Mouse (Mus musculus) mouse embryonic stem cell (cell line): ENCODE data around the gene Fgb.

Experiments
- in situ Hi-C, 2 experiments: fragments of 300-500 bp; cut with MboI; formaldehyde crosslinking; loops; 1 replicate in 1 of 2; 3 replicates in 1 of 2; pipeline ENCODE4 v1.14.3; 2019 to 2020; ENCODE audit warnings: low sequenced_read_pairs in 2 of 2, low pct_unique_long_range_greater_than_20kb in 1 of 2, mixed read lengths in 1 of 2; ENCODE audit not compliant: unreplicated experiment in 1 of 2

The Fgb gene

DNA sequence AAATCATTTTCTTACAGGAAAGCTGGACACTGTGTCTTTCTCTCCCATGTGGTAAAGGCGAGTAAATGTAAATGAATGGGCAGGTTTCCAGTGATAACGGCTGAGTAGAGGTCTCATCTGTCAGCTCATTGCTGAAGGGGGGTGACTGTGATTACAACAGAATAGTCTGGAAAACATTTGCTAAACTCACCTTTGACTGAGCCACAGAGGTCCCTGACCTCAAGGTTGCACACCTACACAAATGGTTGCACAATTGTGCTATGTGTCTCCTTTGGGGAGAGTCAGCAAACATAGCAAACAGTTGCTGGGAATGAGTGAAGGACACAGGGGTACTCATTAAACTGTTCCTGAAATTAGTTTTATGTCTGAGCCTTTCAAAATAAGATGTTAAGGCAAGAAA, 10.8 kb downstream of the Fgb start:
- in situ Hi-C loops: no loop called here

DNA sequence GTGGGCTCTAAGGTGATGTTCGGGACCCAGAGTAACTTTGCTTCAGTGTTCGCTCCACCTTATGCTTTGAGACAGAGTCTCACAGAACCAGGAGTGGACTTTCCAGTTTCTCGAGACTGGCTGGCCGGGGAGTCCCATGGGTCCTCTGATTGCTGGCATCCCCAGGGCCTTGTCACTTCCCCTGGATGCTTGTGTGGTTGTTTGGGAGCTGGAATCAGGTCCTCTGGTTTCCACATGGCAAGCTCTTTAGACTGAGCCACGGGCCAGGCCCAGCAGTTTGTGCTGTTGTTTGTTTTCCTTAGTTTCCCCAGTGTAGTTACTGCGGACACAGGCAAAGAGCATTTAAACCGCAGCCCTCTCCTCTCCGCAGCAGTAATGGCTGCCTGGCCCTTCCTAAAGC, 15.9 kb downstream of the Fgb start:
- in situ Hi-C loops: no loop called here

GRCm38 (mm10) chr3:83032746-83033308, 16.8 kb downstream of the Fgb start:
- in situ Hi-C loops: no loop called here

DNA sequence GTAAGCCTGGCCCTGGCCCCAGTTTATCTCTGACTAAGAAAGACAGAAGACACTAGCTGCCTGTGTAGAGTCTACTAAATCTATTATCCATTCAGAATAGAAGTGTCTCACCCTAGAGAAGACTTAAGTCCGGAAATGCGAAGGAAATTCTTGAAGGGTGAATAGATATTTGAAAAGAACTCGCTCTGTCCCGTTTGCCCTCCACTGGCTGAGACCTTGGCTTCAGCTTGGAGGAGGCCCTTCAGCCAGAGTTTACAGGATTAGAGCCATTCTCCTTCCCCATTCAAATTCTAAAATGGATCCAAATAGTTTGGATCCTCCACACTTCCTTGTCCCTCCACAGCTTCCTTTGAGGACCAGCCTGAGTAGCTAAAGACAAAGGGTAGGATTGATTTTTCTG, 19.3 kb downstream of the Fgb start:
- in situ Hi-C loops: no loop called here

DNA sequence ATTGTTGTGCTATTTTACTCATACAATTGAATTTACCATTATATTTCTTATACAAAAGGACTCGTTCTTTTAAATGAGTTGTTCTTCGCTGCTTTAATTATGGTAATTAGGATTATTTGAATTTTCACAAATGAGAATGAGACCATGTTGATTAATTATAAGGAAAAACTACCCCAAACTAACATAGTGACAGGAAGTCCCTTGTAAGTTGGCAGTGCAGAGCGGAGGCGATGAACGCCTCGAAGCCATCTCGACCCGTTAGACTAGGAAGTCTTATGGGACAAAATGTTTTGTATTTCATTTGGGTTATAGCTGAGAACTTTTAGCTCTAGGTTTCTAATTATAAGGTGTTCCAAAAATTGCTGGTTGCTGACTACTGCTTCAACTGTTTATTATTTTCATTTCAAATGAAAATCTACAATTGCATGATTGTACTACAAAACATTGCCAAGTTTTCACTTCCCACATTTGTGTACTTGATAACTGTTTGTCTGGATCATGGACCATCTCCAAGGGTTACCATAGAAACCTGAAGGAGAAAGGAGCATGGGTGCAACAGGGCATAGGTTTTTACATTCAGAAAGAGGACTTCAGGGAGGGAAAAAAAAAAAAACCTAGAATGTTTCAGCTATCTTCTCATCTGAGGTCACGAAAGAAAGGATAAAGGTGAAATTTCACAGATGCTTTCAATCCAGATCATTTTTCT, 22.0 kb downstream of the Fgb start:
- in situ Hi-C loops: no loop called here

DNA sequence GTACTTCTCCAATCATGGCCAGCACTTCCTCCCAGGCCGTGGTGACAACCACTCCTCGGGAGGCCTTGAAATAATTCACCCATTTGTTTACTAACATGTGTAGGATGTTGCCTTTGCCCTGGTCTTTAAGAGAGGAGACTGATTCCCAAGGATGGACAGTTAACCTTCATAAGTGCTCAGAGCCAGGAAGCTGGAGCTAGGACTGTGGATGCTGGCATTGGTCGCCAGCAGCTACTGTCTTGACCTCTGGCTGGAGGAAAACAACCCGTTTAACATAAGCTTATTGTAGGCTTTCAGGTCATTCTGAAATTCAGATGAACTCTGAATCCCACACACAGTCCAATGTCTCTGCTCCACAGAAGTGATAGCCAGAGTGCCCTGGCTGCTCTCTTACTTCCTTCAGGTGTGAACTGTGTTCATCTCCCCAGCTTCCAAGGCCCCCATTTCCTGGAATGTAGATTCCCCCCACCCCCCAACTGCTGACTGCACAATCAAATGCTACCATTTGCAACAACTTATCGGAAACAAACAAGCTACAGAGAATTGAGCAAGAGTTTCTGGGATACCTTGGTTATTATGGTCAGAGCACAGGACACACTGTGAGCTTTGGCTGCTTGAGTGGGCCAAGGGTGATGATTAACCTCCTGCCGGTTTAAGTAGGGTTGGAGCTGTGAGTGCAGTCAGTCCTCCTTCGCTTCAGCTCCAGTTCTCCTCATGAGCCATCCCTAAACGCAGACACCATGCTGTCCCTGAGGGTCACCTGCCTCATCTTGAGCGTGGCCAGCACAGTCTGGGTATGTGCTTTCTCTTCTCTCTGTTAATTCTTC, 24.0 kb downstream of the Fgb start, which contains the start of gene Fga:
TSS of gene Fga (plus strand) at position 602 of the 827 bp plus-strand sequence.
- in situ Hi-C loops: no loop called here

- in situ Hi-C loops: no loop called here
Observed at GRCm38 (mm10) chr3:83025036-83025435, 24.6 kb downstream of the Fgb start.

DNA sequence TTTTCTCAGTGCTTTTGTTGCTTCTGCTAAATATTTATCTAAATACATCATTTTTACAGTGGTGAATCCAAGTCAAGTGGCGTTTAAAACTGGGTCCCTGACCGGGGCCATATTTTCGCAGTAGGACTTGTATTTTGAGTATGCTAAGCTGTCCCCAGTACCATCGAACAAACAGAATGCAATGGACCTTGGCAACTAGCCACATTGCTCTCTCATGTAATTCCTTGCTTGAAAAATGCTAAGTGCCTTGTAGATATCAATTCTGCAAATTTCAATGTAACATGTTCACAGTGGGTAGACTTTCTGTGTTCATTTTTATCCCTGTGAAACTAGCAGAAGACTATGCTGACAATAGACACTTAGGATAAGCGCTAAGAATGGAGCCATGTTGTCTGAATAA, 28.5 kb downstream of the Fgb start:
- in situ Hi-C loops: loop anchor here in 1 of 2 experiments (25.0 kb wide), 1 partner anchor 241 kb away; no protein-coding TSS in a partner anchor

- in situ Hi-C loops: loop anchor here in 1 of 2 experiments (25.0 kb wide), 1 partner anchor 242 kb away; no protein-coding TSS in a partner anchor
Observed at GRCm38 (mm10) chr3:83020387-83020786, 29.3 kb downstream of the Fgb start.

DNA sequence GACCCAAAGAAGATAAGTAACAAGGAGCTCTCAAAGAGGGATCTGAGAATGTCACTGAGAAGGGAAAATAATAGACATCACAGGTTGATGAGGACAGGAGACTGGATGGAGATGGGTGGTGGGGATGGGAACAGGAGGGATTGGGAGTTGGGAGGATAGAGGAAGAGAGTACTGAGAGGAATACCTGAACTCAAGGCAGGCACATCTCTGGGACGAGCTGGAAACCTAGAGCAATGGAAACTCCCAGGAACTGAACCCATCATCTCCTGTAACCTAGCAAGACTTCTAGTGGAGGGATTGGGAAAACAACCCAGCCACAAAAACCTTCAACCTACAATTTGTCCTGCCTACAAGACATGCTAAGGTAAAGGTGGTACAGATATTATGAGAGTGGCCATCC, 33.4 kb downstream of the Fgb start:
- in situ Hi-C loops: loop anchor here in 1 of 2 experiments (25.0 kb wide), 1 partner anchor 246 kb away; no protein-coding TSS in a partner anchor

DNA sequence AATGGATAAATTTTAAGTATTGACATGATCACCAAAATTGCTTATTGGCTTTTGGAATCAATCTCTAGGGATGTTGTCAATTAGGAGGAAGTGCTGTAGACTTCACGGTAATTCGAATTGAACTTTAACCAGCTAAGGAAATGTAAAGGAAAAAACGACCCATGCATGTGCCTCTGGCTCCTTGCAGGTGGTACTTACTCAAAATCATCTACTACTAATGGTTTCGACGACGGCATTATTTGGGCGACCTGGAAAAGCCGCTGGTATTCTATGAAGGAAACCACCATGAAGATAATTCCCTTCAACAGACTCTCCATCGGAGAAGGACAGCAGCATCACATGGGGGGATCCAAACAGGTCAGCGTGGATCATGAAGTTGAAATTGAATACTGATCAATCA, 35.7 kb downstream of the Fgb start:
- in situ Hi-C loops: loop anchor here in 1 of 2 experiments (25.0 kb wide), 1 partner anchor 248 kb away; no protein-coding TSS in a partner anchor

DNA sequence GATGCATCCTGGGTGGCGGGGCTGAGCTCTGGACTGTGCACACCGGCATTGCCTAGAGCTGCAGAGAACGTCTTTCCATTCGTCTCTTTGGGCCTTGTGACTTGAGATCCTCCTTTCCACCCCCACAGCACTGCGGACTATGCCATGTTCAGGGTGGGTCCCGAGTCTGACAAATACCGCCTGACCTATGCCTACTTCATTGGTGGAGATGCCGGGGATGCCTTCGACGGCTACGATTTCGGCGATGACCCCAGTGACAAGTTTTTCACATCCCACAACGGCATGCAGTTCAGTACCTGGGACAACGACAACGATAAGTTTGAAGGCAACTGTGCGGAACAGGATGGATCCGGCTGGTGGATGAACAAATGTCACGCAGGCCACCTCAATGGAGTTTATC, 37.0 kb downstream of the Fgb start:
- in situ Hi-C loops: loop anchor here in 1 of 2 experiments (25.0 kb wide), 1 partner anchor 250 kb away; no protein-coding TSS in a partner anchor

- in situ Hi-C loops: loop anchor here in 1 of 2 experiments (25.0 kb wide), 1 partner anchor 251 kb away; no protein-coding TSS in a partner anchor
Observed at GRCm38 (mm10) chr3:83011565-83011964, 38.1 kb downstream of the Fgb start.

- in situ Hi-C loops: loop anchor here in 1 of 2 experiments (25.0 kb wide), 1 partner anchor 251 kb away; no protein-coding TSS in a partner anchor
Observed at GRCm38 (mm10) chr3:83011136-83011535, 38.5 kb downstream of the Fgb start.

DNA sequence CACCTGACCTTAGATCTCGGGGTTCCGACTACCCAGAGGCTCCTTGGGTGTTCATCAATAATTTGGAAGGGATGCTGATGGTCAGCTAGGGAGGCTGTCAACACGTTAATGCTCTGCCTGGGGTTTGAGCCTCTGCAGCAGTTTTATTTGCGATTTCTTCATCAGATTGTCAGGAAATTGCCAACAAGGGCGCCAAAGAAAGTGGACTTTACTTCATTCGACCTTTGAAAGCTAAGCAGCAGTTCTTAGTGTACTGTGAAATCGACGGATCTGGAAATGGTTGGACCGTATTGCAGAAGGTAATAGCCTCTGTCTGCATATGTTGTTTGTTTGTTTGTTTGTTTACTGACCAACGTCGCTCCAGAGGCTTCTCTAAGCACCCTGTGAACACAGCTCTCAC, 39.4 kb downstream of the Fgb start:
- in situ Hi-C loops: loop anchor here in 1 of 2 experiments (25.0 kb wide), 1 partner anchor 252 kb away; no protein-coding TSS in a partner anchor

DNA sequence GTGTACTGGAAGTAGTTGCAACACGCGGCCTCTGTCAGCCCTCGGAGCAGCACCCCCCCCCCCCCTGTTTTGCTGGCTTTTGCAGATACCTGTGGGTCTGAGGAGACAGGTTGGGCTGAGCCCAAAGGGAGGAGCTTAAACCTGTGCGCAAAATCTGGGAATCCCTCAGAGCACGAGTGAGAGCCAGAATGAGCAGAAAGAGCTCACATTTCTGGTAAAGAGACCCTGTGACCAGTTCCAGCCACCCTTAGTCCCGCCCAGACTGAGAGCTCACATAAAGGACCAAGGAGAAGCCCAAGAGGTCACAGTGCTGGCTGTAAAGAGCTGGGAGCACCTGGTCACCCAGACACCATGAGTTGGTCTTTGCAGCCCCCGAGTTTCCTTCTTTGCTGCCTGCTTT, 42.1 kb downstream of the Fgb start, which contains the start of gene Fgg:
TSS of gene Fgg (plus strand) at position 168 of the 400 bp plus-strand sequence.
- in situ Hi-C loops: loop anchor here in 1 of 2 experiments (25.0 kb wide), 1 partner anchor 255 kb away; no protein-coding TSS in a partner anchor

DNA sequence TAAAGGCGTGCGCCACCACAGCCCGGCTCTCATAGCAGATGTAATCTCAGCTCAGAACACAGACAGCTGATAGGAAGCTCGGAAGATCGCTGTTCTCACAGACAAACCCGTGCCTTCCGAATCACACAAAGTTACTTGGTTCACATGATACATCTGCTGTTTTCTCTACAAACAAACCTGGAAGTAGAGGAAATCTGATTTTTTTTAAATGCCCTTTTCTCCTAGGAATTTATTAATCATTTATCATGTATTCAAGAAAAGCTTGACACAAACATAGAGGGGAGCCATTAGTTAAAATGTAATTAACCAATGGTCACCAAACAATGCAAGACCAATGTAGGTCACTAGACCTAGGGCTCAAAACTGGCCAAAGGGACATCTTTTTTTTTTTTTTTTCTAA, 44.9 kb downstream of the Fgb start:
- in situ Hi-C loops: loop anchor here (5.0 to 25.0 kb wide), 2 partner anchors 48 to 258 kb away; no protein-coding TSS in a partner anchor

GRCm38 (mm10) chr3:83003068-83003467, 46.6 kb downstream of the Fgb start:
- in situ Hi-C loops: loop anchor here (5.0 to 25.0 kb wide), 2 partner anchors 49 to 259 kb away; no protein-coding TSS in a partner anchor
